In the genomic region with DNA sequence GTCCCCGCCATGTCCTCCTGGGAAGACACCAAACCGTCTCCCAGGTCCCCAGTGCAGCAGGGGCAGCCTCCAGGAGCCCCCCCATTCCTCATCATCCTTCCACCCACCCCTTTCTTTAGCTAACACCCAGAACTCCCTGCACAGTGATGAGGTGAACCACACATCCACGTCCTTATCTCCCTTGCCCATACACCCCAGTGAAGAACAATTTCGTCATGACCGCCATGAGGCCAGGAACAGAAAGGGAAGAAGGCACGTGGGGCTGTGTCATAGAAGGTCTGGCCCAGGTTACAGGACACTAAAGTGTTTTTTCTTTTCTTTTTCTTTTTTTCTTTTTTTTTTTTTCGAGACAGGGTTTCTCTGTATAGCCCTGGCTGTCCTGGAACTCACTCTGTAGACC, we compare ENCODE assay signal across 12 mouse cellular contexts. TPM values are rescaled to one million over a fixed set of nuclear protein-coding genes. Genes with fewer than 3 reads are reported as not detected.
DNase-seq lines count a peak whose midpoint lies in the region; ATAC-seq and TF ChIP-seq lines count a peak whose summit lies in the region.
"Had no signal": no experiment of that assay in that cellular context is flagged by ENCODE, and none has a peak within 500 bp of the region (broad histone marks: within the 10 kb centered on the region; RNA-seq: fewer than 3 reads in every experiment).

No protein-coding gene starts in this region.

- TF ChIP-seq CTCF in bone marrow, adult 2 months (IDR thresholded peaks at IDR 0.05; ENCODE audit: control insufficient read depth, insufficient read depth, low read length): no peak
- no peak for TF ChIP-seq CTCF in liver, embryonic 14.5 days (IDR thresholded peaks at IDR 0.05; ENCODE audit: low read depth)

- no peak overlapping the region for H3K4me2 ChIP-seq in kidney, embryonic 16.5 days (replicated peaks; ENCODE audit: low read depth, low read length)
- no peak overlapping the region for H3K4me2 ChIP-seq in liver, embryonic 14.5 days (ENCODE audit: low read depth)
- H3K4me2 ChIP-seq: midbrain, embryonic 13.5 days had no signal

- peak overlapping the region; percentile 91 for H3K27ac ChIP-seq in kidney, embryonic 16.5 days (ENCODE audit: low read length)
- peak overlapping the region; percentile 90 for H3K27ac ChIP-seq in bone marrow, adult 2 months (ENCODE audit: control insufficient read depth, insufficient read depth, low read depth, low read length, poor library complexity)
- no peak overlapping the region for H3K27ac ChIP-seq in liver, embryonic 14.5 days
- H3K27ac ChIP-seq: midbrain, embryonic 13.5 days had no signal

- no peak overlapping the region for H3K9ac ChIP-seq in kidney, embryonic 16.5 days (replicated peaks; ENCODE audit: low read length)
- no peak overlapping the region for H3K9ac ChIP-seq in liver, embryonic 14.5 days (replicated peaks)
- H3K9ac ChIP-seq: midbrain, embryonic 13.5 days had no signal

- peaks cover 23% of the 10 kb centered on the region for H3K4me1 ChIP-seq in kidney, embryonic 16.5 days (ENCODE audit: insufficient read depth, low read length)
- peaks cover 16% of the 10 kb centered on the region for H3K4me1 ChIP-seq in bone marrow, adult 2 months (ENCODE audit: control insufficient read depth, insufficient read depth, low read length)
- H3K4me1 ChIP-seq in liver, embryonic 14.5 days (replicated peaks; ENCODE audit: control insufficient read depth in 2 of 2, insufficient read depth in 2 of 2, low read length in 1 of 2): peaks cover 13 to 20% of the 10 kb centered on the region in 2 experiments
- H3K4me1 ChIP-seq: midbrain, embryonic 13.5 days had no signal

- TF ChIP-seq POLR2A in bone marrow, adult 2 months (IDR thresholded peaks at IDR 0.05; ENCODE audit: borderline replicate concordance, control insufficient read depth, low read depth, low read length): no peak

- no peaks in the 10 kb centered on the region for H3K27me3 ChIP-seq in kidney, embryonic 16.5 days (ENCODE audit: insufficient read depth, low read length)
- no peaks in the 10 kb centered on the region for H3K27me3 ChIP-seq in liver, embryonic 14.5 days (ENCODE audit: control insufficient read depth, insufficient read depth, low read length)
- H3K27me3 ChIP-seq: midbrain, embryonic 13.5 days had no signal

- ATAC-seq in CD4-positive, CD25-positive, alpha-beta regulatory T cell, adult 4 months: no peak
- ATAC-seq in kidney, embryonic 16.5 days (ENCODE audit: low FRiP score, low TSS enrichment): no peak
- ATAC-seq in liver, embryonic 14.5 days (ENCODE audit: insufficient read depth): peak; percentile 77; the same call in 1 of the 2 replicates
- ATAC-seq: midbrain, embryonic 13.5 days had no signal

- H3K4me3 ChIP-seq in kidney, embryonic 16.5 days (ENCODE audit: low read length): no peak overlapping the region
- H3K4me3 ChIP-seq in bone marrow, adult 2 months (replicated peaks; ENCODE audit: control insufficient read depth, low read depth, low read length): no peak overlapping the region
- no peak overlapping the region for H3K4me3 ChIP-seq in liver, embryonic 14.5 days (ENCODE audit: insufficient read depth in 1 of 2, low read depth in 2 of 2, low read length in 2 of 2)
- H3K4me3 ChIP-seq: midbrain, embryonic 13.5 days had no signal

- peaks cover 19% of the 10 kb centered on the region for H3K36me3 ChIP-seq in kidney, embryonic 16.5 days (ENCODE audit: insufficient read depth, low read length)
- no peaks in the 10 kb centered on the region; the same call in 1 of the 2 replicates for H3K36me3 ChIP-seq in liver, embryonic 14.5 days (replicated peaks; ENCODE audit: control insufficient read depth, insufficient read depth, low read depth)

- no peaks in the 10 kb centered on the region for H3K9me3 ChIP-seq in kidney, embryonic 16.5 days (ENCODE audit: low read length)
- H3K9me3 ChIP-seq in liver, embryonic 14.5 days (ENCODE audit: control insufficient read depth, low read length): no peaks in the 10 kb centered on the region
- H3K9me3 ChIP-seq: midbrain, embryonic 13.5 days had no signal

- TF ChIP-seq EP300 in liver, embryonic 14.5 days (IDR thresholded peaks at IDR 0.05; ENCODE audit: low read depth): peak; percentile 69

- 88% methylated on average over 7 of the region's 7 CpGs for WGBS in kidney, embryonic 16.5 days
- 35% methylated on average over 7 of the region's 7 CpGs for WGBS in bone marrow, adult 2 months
- WGBS in liver, embryonic 14.5 days (ENCODE audit: insufficient replicate concordance): 30% methylated on average over 7 of the region's 7 CpGs

- DNase-seq in CD4-positive, CD25-positive, alpha-beta regulatory T cell, adult 2 months (ENCODE audit: low read depth, low spot score): peak; percentile 43
- DNase-seq in kidney, postnatal 25 days: no peak
- DNase-seq in liver, embryonic 14.5 days (ENCODE audit: low read depth in 3 of 3, low spot score in 3 of 3): peak in 1 of 3 experiments; percentile 59
- DNase-seq in cerebellum, adult 18-20 months: no peak
- DNase-seq in retina, embryonic 14.5 days (ENCODE audit: low spot score): no peak
- DNase-seq: cerebellum, adult 8-10 months; embryo, embryonic 11 days; heart, postnatal 10 days had no signal

RNA-seq across cellular contexts. Expression of a gene that starts 22.9 kb away (rescaled TPM):
- polyA plus RNA-seq in CD4-positive, CD25-positive, alpha-beta regulatory T cell, adult 4 months (2017; shearing (Covaris generic)): 10 to 100 TPM; 24.7 to 29.7 TPM
- polyA plus RNA-seq in kidney, embryonic 16.5 days (2015; fragmentation: Nextera tagmentation; extraction: Ambion mirVana): 20.7 and 21.4 TPM in 2 replicates
- polyA plus RNA-seq in bone marrow, adult 2 months (2011; ENCODE audit: insufficient read depth, insufficient read length, low replicate concordance, missing spikeins): 10.3 and 19.0 TPM in 2 replicates
- polyA plus RNA-seq in liver, embryonic 14.5 days (2012; rRNA removed): 0.45 and 0.52 TPM in 2 replicates
- polyA plus RNA-seq in liver, embryonic 14.5 days (2014; fragmentation: Nextera tagmentation; extraction: Ambion mirVana): 0.10 and 0.35 TPM in 2 replicates

RNA-seq across cellular contexts. Expression of a gene that starts 25.1 kb away (rescaled TPM):
- polyA plus RNA-seq in CD4-positive, CD25-positive, alpha-beta regulatory T cell, adult 4 months (2017; shearing (Covaris generic)): 10 to 100 TPM; 20.2 to 22.3 TPM
- polyA plus RNA-seq in kidney, embryonic 16.5 days (2015; fragmentation: Nextera tagmentation; extraction: Ambion mirVana): 2.4 and 4.4 TPM in 2 replicates
- 23.6 and 39.6 TPM in 2 replicates for polyA plus RNA-seq in bone marrow, adult 2 months (2011; ENCODE audit: insufficient read depth, insufficient read length, low replicate concordance, missing spikeins)
- 3.8 and 3.9 TPM in 2 replicates for polyA plus RNA-seq in liver, embryonic 14.5 days (2012; rRNA removed)
- polyA plus RNA-seq in liver, embryonic 14.5 days (2014; fragmentation: Nextera tagmentation; extraction: Ambion mirVana): 0.58 and 0.90 TPM in 2 replicates

RNA-seq across cellular contexts. Expression of a gene that starts 40.7 kb away (rescaled TPM):
- 1 to 10 TPM; 6.3 to 8.3 TPM for polyA plus RNA-seq in CD4-positive, CD25-positive, alpha-beta regulatory T cell, adult 4 months (2017; shearing (Covaris generic))
- 20.9 and 21.0 TPM in 2 replicates for polyA plus RNA-seq in kidney, embryonic 16.5 days (2015; fragmentation: Nextera tagmentation; extraction: Ambion mirVana)
- polyA plus RNA-seq in bone marrow, adult 2 months (2011; ENCODE audit: insufficient read depth, insufficient read length, low replicate concordance, missing spikeins): 10.5 and 15.9 TPM in 2 replicates
- polyA plus RNA-seq in liver, embryonic 14.5 days (2012; rRNA removed): 15.2 and 17.6 TPM in 2 replicates
- 10.0 and 10.3 TPM in 2 replicates for polyA plus RNA-seq in liver, embryonic 14.5 days (2014; fragmentation: Nextera tagmentation; extraction: Ambion mirVana)

RNA-seq across cellular contexts. Expression of a gene that starts 47.6 kb away (rescaled TPM):
- polyA plus RNA-seq in CD4-positive, CD25-positive, alpha-beta regulatory T cell, adult 4 months (2017; shearing (Covaris generic)): 10 to 100 TPM; 14.3 to 16.3 TPM
- polyA plus RNA-seq in kidney, embryonic 16.5 days (2015; fragmentation: Nextera tagmentation; extraction: Ambion mirVana): 19.2 and 22.7 TPM in 2 replicates
- 2.8 and 10.4 TPM in 2 replicates for polyA plus RNA-seq in bone marrow, adult 2 months (2011; ENCODE audit: insufficient read depth, insufficient read length, low replicate concordance, missing spikeins)
- 3.2 and 3.3 TPM in 2 replicates for polyA plus RNA-seq in liver, embryonic 14.5 days (2012; rRNA removed)
- polyA plus RNA-seq in liver, embryonic 14.5 days (2014; fragmentation: Nextera tagmentation; extraction: Ambion mirVana): 3.1 and 4.0 TPM in 2 replicates

RNA-seq across cellular contexts. Expression of a gene that starts 50.3 kb away (rescaled TPM):
- 1 to 10 TPM in 1 of 2 experiments, under 1 TPM in 1; 0.51 to 1.4 TPM for polyA plus RNA-seq in CD4-positive, CD25-positive, alpha-beta regulatory T cell, adult 4 months (2017; shearing (Covaris generic))
- polyA plus RNA-seq in kidney, embryonic 16.5 days (2015; fragmentation: Nextera tagmentation; extraction: Ambion mirVana): 7.5 and 8.3 TPM in 2 replicates
- 3.8 and 12.2 TPM in 2 replicates for polyA plus RNA-seq in bone marrow, adult 2 months (2011; ENCODE audit: insufficient read depth, insufficient read length, low replicate concordance, missing spikeins)
- polyA plus RNA-seq in liver, embryonic 14.5 days (2012; rRNA removed): 1.9 and 3.1 TPM in 2 replicates
- 3.1 and 4.6 TPM in 2 replicates for polyA plus RNA-seq in liver, embryonic 14.5 days (2014; fragmentation: Nextera tagmentation; extraction: Ambion mirVana)
